Mouse (Mus musculus) ZHBTc4 (cell line): ENCODE results near the gene Tmem82.
"Not testable (repeated sequence)": the region's sequence is repeated elsewhere in the genome, so short reads cannot be mapped to it uniquely, and the experiment has no call there.

Experiments used
- DNase-seq: peaks from one replicate; pipeline ENCODE4 v3.0.0-alpha.2; 2011; ENCODE audit warnings: low read depth, low spot score

Gene Tmem82

DNA sequence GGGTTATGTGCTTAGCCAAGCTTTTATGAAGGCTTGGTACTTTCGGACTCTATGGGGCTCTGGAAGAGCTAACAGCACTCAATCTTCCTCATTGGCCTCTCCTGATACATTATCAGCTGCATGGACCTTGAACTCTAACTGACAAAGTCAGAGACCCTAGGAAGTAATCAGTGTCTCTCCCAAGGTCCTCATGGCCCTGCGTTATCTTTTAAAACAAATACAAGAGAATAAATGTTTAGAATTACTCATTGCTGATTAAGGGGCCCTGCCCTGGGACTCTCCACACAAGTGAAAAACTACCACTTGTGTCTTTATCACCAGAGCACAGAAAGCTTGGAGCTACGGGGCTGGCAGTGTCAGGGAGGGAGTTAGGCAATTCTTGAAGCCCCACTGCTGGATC, 39.6 kb downstream of the Tmem82 start:
- DNase-seq = no peak

DNA sequence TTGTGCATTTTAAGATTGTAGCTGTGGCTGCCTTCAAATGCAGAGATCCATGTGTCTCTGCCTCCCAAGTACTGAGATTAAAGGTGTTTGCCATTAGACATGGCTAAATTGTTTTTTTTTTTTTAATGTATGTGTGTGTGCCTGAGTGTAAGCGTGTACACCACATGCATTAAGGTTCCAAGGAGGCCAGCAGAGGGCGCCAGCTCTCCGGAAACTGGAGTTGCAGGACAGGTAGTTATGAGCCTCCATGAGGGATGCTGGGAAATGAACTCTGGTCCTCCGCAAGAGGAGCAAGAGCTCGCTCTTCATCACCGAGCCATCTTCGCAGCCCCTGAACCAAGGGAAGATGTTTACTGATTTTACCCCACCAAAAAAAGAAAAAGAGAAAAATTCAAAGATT, 41.6 kb downstream of the Tmem82 start:
- DNase-seq = peak; percentile 94

DNA sequence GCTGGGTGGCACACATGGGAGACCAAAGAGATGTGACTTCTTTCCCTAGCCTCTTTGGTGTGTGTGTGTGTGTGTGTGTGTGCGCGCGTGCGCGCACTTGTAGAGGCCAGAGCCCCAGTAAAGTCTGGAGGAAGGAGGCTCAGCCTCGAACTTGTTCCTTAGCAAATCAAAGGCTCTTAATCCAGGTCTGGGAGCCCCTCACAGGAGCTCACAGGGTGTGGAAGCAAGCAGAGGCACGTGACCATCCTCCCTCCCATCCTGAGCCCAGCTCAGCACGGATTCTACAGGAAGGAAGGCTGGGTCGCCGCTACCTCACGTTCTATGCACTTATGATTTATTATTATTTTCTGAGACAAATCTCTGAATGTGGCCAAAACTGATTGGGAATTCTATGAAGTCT, 42.0 kb downstream of the Tmem82 start:
- DNase-seq = peak; percentile 88

DNA sequence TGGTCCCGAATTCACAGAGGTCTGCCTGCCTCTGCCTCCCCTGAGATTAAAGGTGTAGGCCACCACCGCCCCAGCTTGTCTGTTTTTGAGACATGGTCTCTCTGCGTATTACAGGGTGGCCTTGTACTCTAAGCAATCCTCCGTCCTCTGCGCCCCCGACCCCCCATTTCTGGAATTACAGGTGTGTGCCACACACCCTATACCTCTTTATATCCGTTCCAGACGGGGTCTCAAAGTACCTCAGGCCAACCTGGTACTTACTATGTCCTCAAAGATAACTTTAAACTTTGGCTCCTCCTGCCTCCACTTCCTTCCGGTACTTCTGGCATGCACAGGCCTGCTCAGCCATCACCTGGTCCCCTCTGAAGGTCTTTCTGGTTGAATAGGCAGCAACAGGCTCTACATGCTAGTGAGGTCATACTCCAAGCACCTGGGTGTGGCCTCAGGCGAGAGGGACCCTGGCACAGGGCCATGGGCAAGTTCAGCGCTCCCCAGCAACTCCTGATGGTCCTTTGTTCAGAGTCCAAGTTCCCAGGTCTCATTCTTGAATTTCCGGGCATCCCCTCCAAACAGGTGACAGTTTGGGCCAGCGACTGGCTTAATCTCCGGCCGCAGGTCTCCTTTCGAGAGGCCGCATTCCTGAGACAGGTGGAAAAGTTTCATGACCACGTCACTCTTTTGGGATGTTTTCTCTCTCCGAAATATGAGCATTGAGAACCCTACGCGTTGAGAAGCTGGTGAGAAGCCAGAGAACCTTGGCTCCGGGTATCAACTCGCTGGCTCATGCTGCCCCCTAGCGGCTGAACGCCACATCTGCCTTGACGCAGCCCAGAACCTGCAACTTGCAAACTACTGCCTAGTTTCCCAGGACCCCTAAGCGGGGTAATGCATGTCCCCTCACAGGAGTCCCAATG, 43.4 kb downstream of the Tmem82 start:
- DNase-seq = peak; percentile 94

DNA sequence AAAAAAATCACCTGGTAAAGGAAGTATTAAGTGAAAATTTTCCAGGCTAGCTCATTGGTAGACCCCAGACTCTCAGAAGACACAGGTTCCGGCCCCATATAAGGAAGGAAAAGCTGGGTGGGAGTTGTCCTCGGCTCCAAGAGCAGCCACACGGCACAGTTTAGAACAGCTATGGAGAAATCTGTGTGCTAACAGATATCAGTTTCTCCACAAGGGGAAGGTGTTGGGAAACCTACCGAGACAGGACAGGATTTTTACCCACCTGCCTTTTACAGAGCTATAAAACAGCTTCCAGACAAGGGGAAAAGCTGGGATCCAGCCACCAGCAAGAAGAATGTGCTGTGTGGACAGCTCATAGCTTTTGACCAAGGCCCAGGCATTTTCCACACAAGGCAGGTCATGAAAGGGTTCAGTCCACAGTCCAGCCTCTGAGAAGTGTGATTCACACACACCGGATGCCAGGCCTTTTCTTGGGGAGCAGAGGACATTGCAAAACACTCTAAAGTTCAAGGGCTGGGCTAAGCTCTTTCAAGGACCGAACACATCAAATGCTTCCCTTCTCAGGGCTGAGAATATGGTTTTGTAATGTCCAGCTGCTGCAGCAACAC, 45.0 kb downstream of the Tmem82 start:
- DNase-seq = peak; percentile 86

DNA sequence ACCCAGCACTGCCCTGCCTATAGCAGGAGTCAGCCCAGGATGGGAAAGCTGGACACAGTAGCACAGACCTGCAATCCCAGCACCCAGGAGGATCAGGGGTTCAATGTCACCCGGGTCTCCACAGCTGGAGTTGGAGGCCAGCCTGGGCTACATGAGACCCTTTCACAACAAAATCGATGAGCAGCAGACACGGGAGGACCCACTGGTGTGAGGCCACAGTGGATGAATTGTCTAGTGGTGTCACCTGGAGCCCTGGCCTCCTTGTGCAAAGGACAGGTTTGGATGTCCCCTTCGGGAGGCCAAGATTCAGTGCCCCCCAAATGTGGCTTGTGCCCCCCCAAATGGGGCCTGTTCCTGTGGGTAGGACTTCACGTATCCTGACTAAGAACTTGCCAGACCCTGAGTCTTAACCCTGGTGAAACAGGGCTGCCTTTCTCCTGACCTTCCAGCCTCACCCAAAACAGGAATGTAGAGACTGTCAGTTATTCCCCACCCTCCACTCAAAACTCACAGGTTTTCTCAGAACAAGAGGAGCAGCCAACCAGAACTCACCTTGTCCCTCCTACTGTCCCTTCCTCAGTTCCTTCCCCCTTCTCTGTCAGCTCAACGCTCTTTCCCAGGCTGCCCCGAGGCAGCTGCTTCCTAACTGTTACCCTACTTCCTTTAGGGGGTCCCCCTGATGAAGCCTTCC, 45.6 kb downstream of the Tmem82 start:
- peak; percentile 95 for DNase-seq

DNA sequence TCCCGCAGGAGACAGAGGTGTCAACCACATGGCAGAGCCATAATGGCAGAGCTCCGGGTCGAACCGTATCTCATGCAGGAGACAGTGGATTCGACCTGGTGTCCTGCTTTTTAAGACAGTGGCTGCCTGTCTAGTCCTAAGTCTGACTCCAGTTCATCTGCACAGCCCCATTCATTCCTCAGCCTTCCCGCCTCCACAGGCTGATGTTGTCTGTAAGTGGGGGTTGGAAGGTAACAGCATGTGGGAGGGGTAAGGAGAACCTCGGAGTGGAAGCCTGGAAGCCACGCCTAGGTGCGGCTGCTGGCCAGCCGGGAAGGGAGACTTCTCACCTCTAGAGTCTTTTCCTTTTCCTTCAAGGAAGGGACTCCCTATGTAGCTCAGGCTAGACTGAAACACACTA, 46.5 kb downstream of the Tmem82 start:
- peak; percentile 90 for DNase-seq

DNA sequence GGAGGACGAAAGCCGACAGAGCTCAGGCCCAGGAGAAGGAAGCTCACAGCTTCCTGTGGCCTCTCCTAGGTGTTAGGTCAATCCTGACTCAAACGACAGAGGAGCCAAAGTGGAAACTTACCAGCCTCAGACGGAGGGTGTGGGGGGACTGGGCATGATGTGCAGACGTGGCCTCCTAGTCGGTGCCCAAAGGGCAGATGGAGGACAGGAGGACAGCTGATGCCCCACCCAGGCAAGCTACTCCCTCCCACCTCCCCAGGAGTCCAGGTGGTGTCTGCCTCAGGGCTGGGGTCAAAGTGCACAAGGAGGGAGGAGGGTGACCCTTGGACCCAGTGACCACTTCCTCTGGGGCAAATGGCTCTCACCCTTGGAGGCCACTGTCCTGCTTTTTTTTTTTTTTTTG, 47.1 kb downstream of the Tmem82 start:
- DNase-seq = peak; percentile 67

DNA sequence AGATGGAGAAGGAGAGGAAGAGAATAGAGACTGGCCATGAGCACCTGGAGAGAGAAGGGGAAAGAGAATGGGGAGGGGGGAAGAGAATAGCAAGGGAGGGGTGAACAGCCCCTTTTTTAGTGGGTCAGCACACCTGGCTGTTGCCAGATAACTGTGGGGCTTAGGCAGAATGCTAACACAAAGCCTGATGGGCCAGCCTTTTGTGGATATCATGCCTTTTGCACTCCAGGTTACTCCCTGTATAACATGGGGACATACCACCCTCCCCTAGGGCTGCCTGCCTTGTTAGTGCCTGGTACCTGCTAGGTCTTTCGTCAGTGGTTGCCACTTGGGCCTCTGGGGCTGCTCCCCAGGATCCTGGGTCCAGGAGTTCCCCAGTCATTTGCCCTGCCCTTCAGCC, 47.6 kb downstream of the Tmem82 start:
- DNase-seq = peak; percentile 59

DNA sequence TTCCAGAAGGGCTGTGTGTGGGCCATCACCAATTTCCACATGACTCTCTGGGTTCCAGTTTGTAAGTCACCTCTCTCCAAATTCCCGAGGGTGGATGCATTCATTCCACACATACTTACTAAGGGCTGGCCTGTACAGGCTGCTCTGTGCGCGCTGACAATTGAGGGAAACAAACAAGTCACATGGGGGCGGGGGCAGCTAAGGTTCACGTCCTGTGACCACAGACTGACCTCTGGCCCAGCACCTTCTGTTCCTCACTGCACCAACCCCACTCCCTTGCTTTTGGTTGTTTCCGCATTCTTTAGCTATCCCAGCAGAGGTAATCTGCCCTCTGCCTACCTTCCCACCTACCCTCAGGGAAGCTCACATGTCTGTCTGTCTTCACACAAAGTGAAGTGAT, 48.4 kb downstream of the Tmem82 start:
- peak; percentile 100 for DNase-seq

DNA sequence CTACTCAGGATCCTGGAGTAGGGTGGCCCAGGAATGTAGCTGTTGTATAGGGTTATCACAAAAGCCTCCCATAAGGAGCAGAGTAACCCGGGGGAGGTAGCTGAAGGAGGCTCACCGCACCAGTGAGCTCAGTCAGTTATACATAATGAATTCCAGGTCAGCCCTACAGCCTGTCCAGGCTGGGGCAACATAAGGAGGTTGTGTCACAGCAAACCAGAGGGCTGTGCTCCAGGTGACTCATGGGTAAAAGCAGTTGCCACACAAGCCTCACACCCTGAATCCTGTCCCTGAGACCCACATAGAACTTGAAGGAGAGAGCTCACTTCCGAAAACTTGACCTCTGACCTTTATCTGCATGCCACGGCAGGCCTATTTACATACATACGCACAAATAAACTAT, 49.5 kb downstream of the Tmem82 start:
- DNase-seq = peak; percentile 61

DNA sequence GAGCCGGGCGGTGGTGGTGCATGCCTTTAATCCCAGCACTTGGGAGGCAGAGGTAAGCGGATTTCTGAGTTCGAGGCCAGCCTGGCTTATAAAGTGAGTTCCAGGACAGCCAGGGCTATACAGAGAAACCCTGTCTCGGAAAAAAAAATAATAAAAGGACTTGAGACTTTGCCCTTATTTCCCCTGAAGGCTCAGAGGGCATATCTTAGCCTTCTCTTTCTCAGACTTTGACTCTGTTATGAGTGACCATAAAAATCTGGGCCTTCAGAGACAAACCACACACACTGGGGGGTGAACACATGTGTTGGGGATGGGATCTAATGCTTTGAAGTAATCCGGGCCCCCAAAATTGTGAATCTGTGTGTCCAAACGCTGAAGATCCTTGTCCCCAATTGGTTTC, 51.3 kb downstream of the Tmem82 start:
- DNase-seq = not testable (repeated sequence)

DNA sequence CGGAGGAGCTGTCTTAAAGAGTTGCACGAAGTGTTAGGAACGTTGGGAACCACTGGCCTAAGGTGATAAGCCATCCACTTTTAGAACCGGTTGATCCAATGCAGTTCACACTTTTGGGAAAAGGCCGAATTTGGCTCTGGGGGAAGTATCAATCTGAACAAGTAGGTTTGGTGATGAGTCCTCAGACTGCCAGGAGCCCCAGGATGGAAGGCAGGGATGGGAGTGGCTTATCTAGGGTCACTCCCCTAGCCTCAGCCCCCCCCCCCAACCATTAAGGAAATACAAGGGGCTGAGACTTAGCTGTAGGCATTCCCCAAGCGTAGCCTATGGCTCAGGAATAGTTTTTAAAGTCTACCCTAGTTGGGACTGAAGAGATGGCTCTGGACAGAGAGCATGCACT, 52.2 kb downstream of the Tmem82 start:
- peak; percentile 83 for DNase-seq

DNA sequence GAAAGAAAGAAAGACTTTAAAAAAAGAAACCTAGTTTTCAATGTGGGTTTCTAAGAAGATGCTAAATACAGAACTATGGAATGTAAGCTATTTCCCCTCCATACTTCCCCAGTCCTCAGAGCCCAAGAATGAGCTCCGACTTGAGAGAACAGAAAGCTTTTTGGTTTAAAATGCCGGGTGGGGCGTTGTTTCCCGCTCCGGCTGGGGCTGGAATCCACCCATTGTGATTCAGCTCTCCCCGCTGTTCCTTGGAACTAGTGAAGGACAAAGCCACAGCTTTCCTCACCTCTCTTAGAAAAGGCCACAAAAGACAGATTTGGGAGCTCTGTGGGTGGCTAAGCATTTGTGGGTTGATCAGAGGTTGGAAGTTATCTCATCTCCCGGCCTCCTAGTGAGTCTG, 53.1 kb downstream of the Tmem82 start:
- peak; percentile 99 for DNase-seq

DNA sequence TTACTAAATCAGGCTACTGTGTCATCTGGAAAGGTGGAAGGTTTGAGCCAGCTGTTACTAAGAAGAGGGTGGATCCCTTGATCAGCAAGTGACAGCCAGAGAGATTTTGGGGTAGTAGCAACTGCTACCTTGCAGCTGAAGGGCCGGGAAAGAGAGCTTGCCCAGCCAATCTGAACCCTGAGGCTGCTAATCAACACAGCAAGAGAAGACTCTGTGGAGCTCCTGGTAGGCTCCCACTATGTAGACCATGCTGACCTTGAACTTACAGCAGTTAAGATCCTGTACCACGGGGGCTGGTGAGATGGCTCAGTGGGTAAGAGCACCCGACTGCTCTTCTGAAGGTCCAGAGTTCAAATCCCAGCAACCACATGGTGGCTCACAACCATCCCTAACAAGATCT, 53.8 kb downstream of the Tmem82 start:
- DNase-seq = peak; percentile 90

DNA sequence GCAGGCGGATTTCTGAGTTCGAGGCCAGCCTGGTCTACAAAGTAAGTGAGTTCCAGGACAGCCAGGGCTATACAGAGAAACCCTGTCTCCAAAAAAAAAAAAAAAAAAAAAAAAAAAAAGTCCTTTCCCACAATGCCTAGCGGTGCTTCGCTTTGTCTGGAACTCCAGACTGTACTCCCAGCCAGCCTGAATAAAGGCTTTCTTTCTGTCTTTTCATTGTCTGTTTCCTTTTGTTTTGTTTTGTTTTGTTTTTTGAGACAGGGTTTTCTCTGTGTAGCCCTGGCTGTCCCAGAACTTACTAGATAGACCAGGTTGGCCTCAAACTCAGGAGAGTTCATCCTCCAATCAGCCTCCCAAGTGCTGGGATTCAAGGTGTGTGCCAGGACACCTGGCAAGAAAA, 54.2 kb downstream of the Tmem82 start:
- peak; percentile 88 for DNase-seq
